In the genomic region with DNA sequence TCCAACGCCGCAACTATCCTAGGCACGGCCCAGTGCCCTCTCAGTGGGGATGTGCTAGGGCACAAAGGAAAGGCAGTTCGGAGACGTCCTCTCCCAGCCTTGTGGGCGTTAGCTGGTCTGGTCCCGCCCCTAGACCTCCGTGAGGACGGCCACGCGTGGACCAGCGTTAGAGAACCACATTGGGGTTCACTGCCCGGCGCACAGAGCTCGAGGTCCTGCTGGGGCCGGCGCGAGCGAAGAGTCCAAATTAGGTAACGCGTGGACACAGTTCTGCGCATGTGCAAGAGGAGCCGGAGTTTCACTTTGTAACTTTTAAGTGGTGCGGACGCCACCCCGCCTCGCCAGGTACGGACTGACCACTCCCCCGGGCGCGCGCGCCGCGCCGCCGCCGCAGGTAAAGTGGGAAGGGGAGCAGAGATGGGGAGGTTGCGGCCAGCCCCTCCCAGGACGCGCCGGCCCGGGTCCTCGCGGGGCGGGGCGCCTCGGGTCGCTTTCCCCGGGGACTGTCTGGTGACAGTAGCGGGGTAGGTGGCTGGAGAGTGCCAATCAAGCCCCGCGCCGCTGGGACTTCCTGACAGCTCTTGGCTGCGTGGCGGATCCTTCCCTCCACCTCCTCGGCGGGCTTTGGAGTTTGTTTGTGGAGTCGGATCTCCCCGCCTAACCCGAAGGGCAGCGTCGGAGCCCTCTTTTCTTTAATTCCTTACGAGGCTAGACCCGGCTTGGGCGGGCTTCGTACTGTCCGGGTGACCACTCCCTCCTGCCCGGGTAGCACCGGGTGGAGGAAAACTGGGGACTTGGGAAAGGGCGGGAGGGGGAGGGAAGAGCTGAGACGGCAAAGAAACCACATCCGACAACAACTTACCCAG, we compare ENCODE assay signal across 8 mouse cellular contexts. TPM values are rescaled to one million over a fixed set of nuclear protein-coding genes. Genes with fewer than 3 reads are reported as not detected.
DNase-seq lines count a peak whose midpoint lies in the region; ATAC-seq and TF ChIP-seq lines count a peak whose summit lies in the region.

A gene (plus strand): TSS at position 179 of the 866 bp plus-strand sequence.

- peak within 1 kb of the TSS; percentile 60 to 78 (median 70) for H3K4me3 ChIP-seq in CH12.LX (replicated peaks in 1 of 3; ENCODE audit: low read depth in 2 of 3, low read length in 2 of 3, poor library complexity in 1 of 3)
- peak within 1 kb of the TSS; percentile 64 for H3K4me3 ChIP-seq in forebrain, embryonic 14.5 days (ENCODE audit: low read depth, low read length)
- H3K4me3 ChIP-seq in lung, embryonic 15.5 days: peak within 1 kb of the TSS; percentile 92

- TF ChIP-seq EP300 in CH12.LX (IDR thresholded peaks at IDR 0.05; ENCODE audit: low read length): no peak

- no peaks in the 10 kb centered on the region for H3K79me2 ChIP-seq in CH12.LX (replicated peaks; ENCODE audit: control insufficient read depth, extremely low read depth, insufficient read depth, poor library complexity, severe bottlenecking)

- dilution Hi-C loops in CH12.LX (cut with MboI; ENCODE audit: extremely low pct_ligation_motif_present, extremely low pct_unique_long_range_greater_than_20kb, low sequenced_read_pairs): no loop called here

- DNase-seq in CH12.LX (ENCODE audit: extremely low read depth): peak; percentile 46
- peak; percentile 66 for DNase-seq in brain, adult 2 months (ENCODE audit: low read depth, low spot score)
- peak; percentile 50 for DNase-seq in forebrain, embryonic 14.5 days (ENCODE audit: low spot score)
- DNase-seq in heart, postnatal 14 days: peak; percentile 79
- DNase-seq in kidney, postnatal 4 days: peak; percentile 83 to 90
- DNase-seq in thymus, postnatal 10 days (ENCODE audit: low spot score in 2 of 2): peak; percentile 58 to 69

- peak within 1 kb of the TSS; percentile 46 for H3K9ac ChIP-seq in CH12.LX (ENCODE audit: insufficient read depth, low read depth)
- peak within 1 kb of the TSS; percentile 65 for H3K9ac ChIP-seq in forebrain, embryonic 14.5 days (ENCODE audit: low read length)
- peak within 1 kb of the TSS; percentile 80 for H3K9ac ChIP-seq in lung, embryonic 15.5 days

- H3K4me2 ChIP-seq in CH12.LX (ENCODE audit: insufficient read depth, low read depth, poor library complexity, severe bottlenecking): peak within 1 kb of the TSS; percentile 83
- peak within 1 kb of the TSS; percentile 93 for H3K4me2 ChIP-seq in forebrain, embryonic 14.5 days (ENCODE audit: low read length)
- peak within 1 kb of the TSS; percentile 89 for H3K4me2 ChIP-seq in lung, embryonic 15.5 days

- H3K36me3 ChIP-seq in CH12.LX (replicated peaks in 1 of 2; ENCODE audit: control insufficient read depth in 1 of 2, insufficient read depth in 1 of 2, low read length in 1 of 2): peaks cover 0 to 8% of the 10 kb centered on the region in 2 experiments
- no peaks in the 10 kb centered on the region for H3K36me3 ChIP-seq in forebrain, embryonic 14.5 days (ENCODE audit: control insufficient read depth, insufficient read depth, low read length)
- no peaks in the 10 kb centered on the region for H3K36me3 ChIP-seq in lung, embryonic 15.5 days

- no peaks in the 10 kb centered on the region for H3K9me3 ChIP-seq in CH12.LX (replicated peaks; ENCODE audit: low read length)
- no peaks in the 10 kb centered on the region for H3K9me3 ChIP-seq in forebrain, embryonic 14.5 days (replicated peaks; ENCODE audit: control insufficient read depth, low read length)
- no peaks in the 10 kb centered on the region for H3K9me3 ChIP-seq in lung, embryonic 15.5 days

- in situ Hi-C loops in CH12.LX (cut with MboI; ENCODE audit: low pct_ligation_motif_present, low pct_unique_long_range_greater_than_20kb, low sequenced_read_pairs): no loop called here

- TF ChIP-seq RAD21 in CH12.LX (IDR thresholded peaks at IDR 0.05; ENCODE audit: low read depth, low read length): no peak

- H3K4me1 ChIP-seq in CH12.LX (ENCODE audit: control insufficient read depth in 1 of 2, insufficient read depth in 2 of 2): peaks cover 11 to 34% of the 10 kb centered on the region in 2 experiments
- peaks cover 5% of the 10 kb centered on the region; the same call in 1 of the 2 replicates for H3K4me1 ChIP-seq in forebrain, embryonic 14.5 days (ENCODE audit: control insufficient read depth, insufficient read depth, low read length)
- H3K4me1 ChIP-seq in lung, embryonic 15.5 days: peaks cover 44% of the 10 kb centered on the region

- no peak for TF ChIP-seq CTCF in CH12.LX (conservative IDR thresholded peaks at IDR 0.05 in 1 of 2, IDR thresholded peaks at IDR 0.05 in 1 of 2; ENCODE audit: low read depth in 2 of 2, low read length in 2 of 2)

- peak; percentile 61 for ATAC-seq in forebrain, embryonic 14.5 days
- peak; percentile 60; the same call in 1 of the 2 replicates for ATAC-seq in lung, embryonic 15.5 days (ENCODE audit: borderline replicate concordance, extremely low read depth, low FRiP score, low TSS enrichment)
- ATAC-seq in neutrophil, adult 5-6 weeks (ENCODE audit: extremely low read depth, insufficient number of reproducible peaks, low FRiP score, poor library complexity, severe bottlenecking): peak; percentile 62

- H3K27ac ChIP-seq in CH12.LX (ENCODE audit: insufficient read depth, low read depth): no peak within 1 kb of the TSS
- H3K27ac ChIP-seq in forebrain, embryonic 14.5 days (ENCODE audit: low read depth, low read length): no peak within 1 kb of the TSS
- peak within 1 kb of the TSS; percentile 80 for H3K27ac ChIP-seq in lung, embryonic 15.5 days

- intact Hi-C loops in heart, postnatal 14 days (cut with DNase I): no loop called here

- under 1% methylated on average over 70 of the region's 73 CpGs for WGBS in forebrain, embryonic 14.5 days
- under 1% methylated on average over 72 of the region's 73 CpGs for WGBS in lung, embryonic 15.5 days

- peak; percentile 46 for TF ChIP-seq POLR2A in CH12.LX (IDR thresholded peaks at IDR 0.05; ENCODE audit: low read depth, low read length)

- peaks cover 33% of the 10 kb centered on the region for H3K27me3 ChIP-seq in CH12.LX (replicated peaks)
- H3K27me3 ChIP-seq in forebrain, embryonic 14.5 days (replicated peaks; ENCODE audit: control insufficient read depth, insufficient read depth, low read length): peaks cover 41% of the 10 kb centered on the region
- H3K27me3 ChIP-seq in lung, embryonic 15.5 days: peaks cover 7% of the 10 kb centered on the region; the same call in 1 of the 2 replicates

TF ChIP-seq in CH12.LX, 34 proteins besides CTCF, POLR2A, EP300 and RAD21 (continues in another document):
- TF ChIP-seq MAX (IDR thresholded peaks at IDR 0.05; ENCODE audit: low read length) (no peak), GABPA (IDR thresholded peaks at IDR 0.05; ENCODE audit: insufficient replicate concordance, low read depth, low read length) (no peak), MYC (IDR thresholded peaks at IDR 0.05; ENCODE audit: low read depth, low read length) (no peak), ETS1 (conservative IDR thresholded peaks at IDR 0.05; ENCODE audit: low read depth, low read length) (no peak), MEF2A (IDR thresholded peaks at IDR 0.05; ENCODE audit: borderline replicate concordance, low read depth, low read length) (peak; percentile 28; the same call in 1 of the 2 replicates), CHD1 (IDR thresholded peaks at IDR 0.05; ENCODE audit: low read depth, low read length) (no peak), BHLHE40 (IDR thresholded peaks at IDR 0.05; ENCODE audit: low read depth, low read length) (no peak), KAT2A (IDR thresholded peaks at IDR 0.05; ENCODE audit: insufficient replicate concordance, low read length) (no peak), MXI1 (IDR thresholded peaks at IDR 0.05; ENCODE audit: low read depth, low read length) (peak; percentile 61; the same call in 1 of the 2 replicates), USF1 (IDR thresholded peaks at IDR 0.05; ENCODE audit: low read depth, low read length) (no peak), MAZ (IDR thresholded peaks at IDR 0.05; ENCODE audit: low read depth, low read length) (no peak), NRF1 (IDR thresholded peaks at IDR 0.05; ENCODE audit: low read depth, low read length) (peak; percentile 89), TBP (conservative IDR thresholded peaks at IDR 0.05; ENCODE audit: low read depth, low read length) (no peak), JUN (IDR thresholded peaks at IDR 0.05; ENCODE audit: insufficient read depth, low read depth, low read length) (no peak), PAX5 (IDR thresholded peaks at IDR 0.05; ENCODE audit: low read length) (no peak), MAFK (IDR thresholded peaks at IDR 0.05; ENCODE audit: insufficient replicate concordance, low read length) (no peak), ZNF384 (IDR thresholded peaks at IDR 0.05; ENCODE audit: low read depth, low read length) (no peak), POLR2AphosphoS2 (IDR thresholded peaks at IDR 0.05; ENCODE audit: low read depth, low read length) (no peak), NELFE (IDR thresholded peaks at IDR 0.05; ENCODE audit: low read depth, low read length) (no peak; the same call in 1 of the 2 replicates), ZC3H11A (IDR thresholded peaks at IDR 0.05; ENCODE audit: low read depth, low read length) (no peak), SMC3 (IDR thresholded peaks at IDR 0.05; ENCODE audit: low read depth, low read length) (no peak), ZMIZ1 (IDR thresholded peaks at IDR 0.05; ENCODE audit: low read depth, low read length) (no peak), TCF12 (IDR thresholded peaks at IDR 0.05; ENCODE audit: low read depth, low read length) (peak; percentile 54; the same call in 1 of the 2 replicates), UBTF (IDR thresholded peaks at IDR 0.05; ENCODE audit: low read depth, low read length) (no peak), E2F4 (IDR thresholded peaks at IDR 0.05; ENCODE audit: insufficient replicate concordance, low read depth, low read length) (no peak), SIN3A (IDR thresholded peaks at IDR 0.05; ENCODE audit: low read length) (no peak), ELF1 (IDR thresholded peaks at IDR 0.05; ENCODE audit: low read depth, low read length) (peak; percentile 47; the same call in 1 of the 2 replicates), RCOR1 (conservative IDR thresholded peaks at IDR 0.05; ENCODE audit: low read depth, low read length) (no peak), JUND (conservative IDR thresholded peaks at IDR 0.05; ENCODE audit: low read depth, low read length) (no peak), IRF4 (IDR thresholded peaks at IDR 0.05; ENCODE audit: low read depth, low read length) (peak; percentile 42; the same call in 1 of the 2 replicates)

RNA-seq across cellular contexts. Expression of the gene that starts here (rescaled TPM):
- total RNA-seq in CH12.LX (2012; rRNA removed) (2.2 and 2.6 TPM in 2 replicates), CH12.LX (2014; rRNA removed) (0.89 and 1.1 TPM in 2 replicates)
- 3.0 TPM in 2 replicates for polyA plus RNA-seq in CH12.LX (2012; ENCODE audit: insufficient read length, low read depth)
- polyA plus RNA-seq in forebrain, embryonic 14.5 days (2014; fragmentation: Nextera tagmentation; extraction: Ambion mirVana): 1.1 and 1.3 TPM in 2 replicates
- 10 to 100 TPM; 14.9 to 15.3 TPM for total RNA-seq in heart, postnatal 14 days (2021)
- 13.9 and 15.4 TPM in 2 replicates for polyA plus RNA-seq in lung, embryonic 15.5 days (2015; fragmentation: Nextera tagmentation; extraction: Ambion mirVana)
- total RNA-seq in neutrophil, adult 5-6 weeks (2017): 14.9 and 15.8 TPM in 2 replicates
